Mouse (Mus musculus) C2C12 (cell line): Measurements from ENCODE around the gene Foxi1. TPM values are rescaled to one million over a fixed set of nuclear protein-coding genes. Genes with fewer than 3 reads are reported as not detected.

Source experiments
- H3K27me3 ChIP-seq: one replicate; pipeline ENCODE4 v1.6.1; 2011; ENCODE audit not compliant: control insufficient read depth, insufficient read depth, insufficient read length
- H3K36me3 ChIP-seq: one replicate; pipeline ENCODE4 v1.6.1; 2011; ENCODE audit not compliant: control insufficient read depth, insufficient read depth
- H3K4me3 ChIP-seq: one replicate; pipeline ENCODE4 v1.5.1; 2011; ENCODE audit warnings: mild to moderate bottlenecking, control low read depth; ENCODE audit not compliant: poor library complexity, insufficient read depth, severe bottlenecking
- H3K79me2 ChIP-seq: one replicate; pipeline ENCODE4 v1.6.1; 2011; ENCODE audit not compliant: control insufficient read depth, insufficient read depth
- H3K79me3 ChIP-seq: one replicate; pipeline ENCODE4 v1.6.1; 2011; ENCODE audit warnings: low read depth, control low read depth
- H3ac ChIP-seq: one replicate; pipeline ENCODE3; 2011; ENCODE audit warnings: low read depth; ENCODE audit not compliant: control insufficient read depth, insufficient read length
- CEBPB ChIP-seq: IDR thresholded peaks from one replicate; pipeline ENCODE4 v1.6.1; 2011; ENCODE audit warnings: low read depth, mild to moderate bottlenecking, control low read depth, moderate library complexity
- CTCF ChIP-seq: IDR thresholded peaks from one replicate; pipeline ENCODE4 v1.5.1; 2011; ENCODE audit not compliant: control insufficient read depth, insufficient read depth, insufficient read length
- FOSL1 ChIP-seq: IDR thresholded peaks from one replicate; pipeline ENCODE4 v1.8.0; 2011; ENCODE audit warnings: mild to moderate bottlenecking, low read length; ENCODE audit not compliant: poor library complexity, insufficient read depth, severe bottlenecking
- MAX ChIP-seq: IDR thresholded peaks from one replicate; pipeline ENCODE4 v1.6.1; 2011; ENCODE audit warnings: mild to moderate bottlenecking, control low read depth
- MYOD1 ChIP-seq: IDR thresholded peaks from one replicate; pipeline ENCODE4 v1.6.1; 2011; ENCODE audit warnings: low read depth; ENCODE audit not compliant: control insufficient read depth, insufficient read length
- MYOG ChIP-seq: IDR thresholded peaks from one replicate; pipeline ENCODE4 v1.6.1; 2011; ENCODE audit not compliant: control insufficient read depth, insufficient read length; ENCODE audit errors: extremely low read depth
- USF1 ChIP-seq: IDR thresholded peaks from one replicate; pipeline ENCODE4 v1.6.1; 2011; ENCODE audit warnings: low read depth, mild to moderate bottlenecking, control low read depth, moderate library complexity
- polyA plus RNA-seq: library from polyadenylated mRNA; unstranded; fragments of >200 nt; fragmentation: generic; extraction: Trizol; gene quantifications from one replicate; pipeline ENCODE4 v1.2.1, GENCODE M21; 2012; ENCODE audit warnings: missing spikeins

Gene Foxi1
- polyA plus RNA-seq, 1 experiment = not detected

DNA sequence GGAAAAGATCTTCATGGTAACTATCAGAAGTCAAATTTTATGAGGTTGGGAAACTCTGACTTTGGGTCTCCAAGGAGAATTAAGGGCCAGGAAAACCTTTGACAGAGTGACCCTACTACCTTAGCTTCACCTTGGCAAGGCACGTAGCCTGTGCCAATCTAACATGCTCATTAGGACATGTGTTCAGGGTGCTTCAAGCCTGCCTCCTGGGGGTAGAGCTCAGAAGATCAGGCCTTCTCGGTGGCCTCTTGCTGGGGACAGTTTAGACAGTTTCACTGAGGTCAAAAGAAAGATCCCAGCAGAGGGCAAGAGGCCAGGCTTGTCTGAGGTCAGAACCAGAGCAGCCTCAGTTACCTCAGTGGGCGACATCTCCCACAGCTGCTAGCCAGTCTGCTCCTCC lies 14.2 kb downstream of the Foxi1 start:
- H3K4me3 ChIP-seq = no peak overlapping the region
- no peaks in the 10 kb centered on the region for H3K79me2 ChIP-seq
- no peaks in the 10 kb centered on the region for H3K36me3 ChIP-seq
- H3K27me3 ChIP-seq = no peaks in the 10 kb centered on the region
- TF ChIP-seq CEBPB (no peak), MYOD1 (no peak)
- no peaks in the 10 kb centered on the region for H3K79me3 ChIP-seq
- H3ac ChIP-seq = no peak overlapping the region

DNA sequence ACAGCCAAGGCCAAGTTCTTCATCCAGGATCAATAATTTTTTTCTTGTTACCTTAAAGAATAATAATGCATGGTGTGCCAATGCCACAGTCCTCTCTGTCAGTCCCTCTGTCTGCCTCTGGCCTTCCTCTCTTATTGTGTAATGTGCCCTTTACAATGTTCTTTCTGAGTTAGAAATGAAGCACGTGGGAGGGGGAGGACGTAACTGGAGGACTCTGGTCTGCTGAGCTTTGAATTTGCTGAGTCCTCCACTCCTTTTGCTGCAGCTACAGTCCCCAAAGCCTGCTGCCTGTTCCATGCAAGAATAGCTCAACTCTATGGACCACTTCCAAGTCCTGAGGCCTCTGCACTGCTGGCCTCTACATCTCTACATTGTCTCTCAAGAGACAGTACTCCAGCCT lies 23.6 kb downstream of the Foxi1 start:
- no peaks in the 10 kb centered on the region for H3K36me3 ChIP-seq
- H3ac ChIP-seq = no peak overlapping the region
- no peaks in the 10 kb centered on the region for H3K79me2 ChIP-seq
- TF ChIP-seq USF1 = no peak
- H3K4me3 ChIP-seq = no peak overlapping the region
- H3K79me3 ChIP-seq = no peaks in the 10 kb centered on the region
- H3K27me3 ChIP-seq = no peaks in the 10 kb centered on the region

DNA sequence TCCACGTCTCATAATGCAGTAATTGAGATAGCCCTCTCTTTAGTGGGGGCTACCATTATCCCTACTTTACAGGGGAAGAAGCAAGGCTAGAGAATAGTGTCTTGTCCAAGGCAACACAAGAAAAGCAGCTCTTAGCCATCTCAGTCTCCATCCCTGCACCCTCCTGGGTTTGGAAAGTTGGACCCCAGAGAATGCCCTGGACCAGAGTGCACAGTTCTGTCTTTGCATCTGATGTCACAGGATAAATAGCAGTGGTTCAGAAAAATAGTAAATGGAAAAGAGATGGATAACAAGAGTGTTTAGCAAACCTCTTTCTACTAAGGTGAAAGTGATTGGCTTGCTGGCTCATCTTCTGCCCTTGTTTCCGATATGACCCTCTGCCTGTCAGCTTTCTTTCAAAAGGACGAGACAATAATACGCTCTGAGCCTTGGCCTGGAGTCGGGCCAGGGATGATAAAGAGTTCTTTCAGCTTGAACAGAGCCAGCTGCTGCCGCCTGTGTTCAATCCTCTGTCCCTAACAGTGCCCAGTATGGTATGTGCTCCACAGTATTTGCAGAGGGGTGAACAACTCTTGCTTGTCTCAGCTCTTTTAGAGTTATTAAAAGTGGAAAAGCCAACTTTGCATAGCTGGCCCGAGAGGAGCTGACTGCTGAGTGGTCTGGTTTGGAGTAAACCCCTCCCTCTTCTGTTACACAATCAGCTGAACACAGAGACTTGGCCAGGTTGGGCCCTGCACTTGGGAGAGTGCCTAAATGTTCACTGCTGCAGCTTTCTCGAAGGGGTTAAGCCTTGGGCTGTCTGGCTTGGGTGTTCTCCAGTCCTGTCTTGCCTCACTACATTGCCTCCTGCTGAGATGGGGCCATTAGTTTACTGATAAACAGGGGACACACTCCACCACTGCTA lies 26.4 kb downstream of the Foxi1 start:
- Histone ChIP-seq H3K36me3 (no peaks in the 10 kb centered on the region), H3K27me3 (no peaks in the 10 kb centered on the region), H3K79me2 (no peaks in the 10 kb centered on the region), H3K4me3 (no peak overlapping the region), H3ac (no peak overlapping the region), H3K79me3 (no peaks in the 10 kb centered on the region)
- TF ChIP-seq USF1 (no peak), MYOD1 (no peak), CEBPB (no peak), CTCF (no peak)

DNA sequence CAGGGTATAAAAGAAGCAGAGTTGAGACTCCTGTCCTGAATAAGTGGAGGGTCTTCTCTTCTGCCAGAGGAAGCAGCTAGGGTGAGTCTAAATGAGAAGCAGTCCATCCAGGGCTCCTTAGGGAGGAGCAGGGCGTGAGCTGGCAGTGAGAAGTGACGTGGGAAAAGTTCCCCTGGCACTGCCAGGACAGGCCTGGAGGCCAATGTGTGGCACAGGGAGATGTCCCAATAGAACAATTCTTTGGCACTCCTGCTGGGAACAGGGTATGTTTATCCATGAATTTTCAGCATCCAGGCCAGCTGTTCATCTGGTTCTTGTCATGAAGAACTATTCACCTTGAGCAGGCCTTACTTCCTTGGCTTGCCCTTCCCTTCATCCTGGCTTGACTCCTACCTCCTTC lies 29.1 kb downstream of the Foxi1 start:
- H3K27me3 ChIP-seq = no peaks in the 10 kb centered on the region
- no peaks in the 10 kb centered on the region for H3K36me3 ChIP-seq
- TF ChIP-seq MYOG (no peak), MAX (no peak), CEBPB (no peak), FOSL1 (no peak), USF1 (no peak), MYOD1 (no peak), CTCF (no peak)
- no peak overlapping the region for H3ac ChIP-seq
- no peaks in the 10 kb centered on the region for H3K79me2 ChIP-seq
- H3K4me3 ChIP-seq = no peak overlapping the region
- no peaks in the 10 kb centered on the region for H3K79me3 ChIP-seq

DNA sequence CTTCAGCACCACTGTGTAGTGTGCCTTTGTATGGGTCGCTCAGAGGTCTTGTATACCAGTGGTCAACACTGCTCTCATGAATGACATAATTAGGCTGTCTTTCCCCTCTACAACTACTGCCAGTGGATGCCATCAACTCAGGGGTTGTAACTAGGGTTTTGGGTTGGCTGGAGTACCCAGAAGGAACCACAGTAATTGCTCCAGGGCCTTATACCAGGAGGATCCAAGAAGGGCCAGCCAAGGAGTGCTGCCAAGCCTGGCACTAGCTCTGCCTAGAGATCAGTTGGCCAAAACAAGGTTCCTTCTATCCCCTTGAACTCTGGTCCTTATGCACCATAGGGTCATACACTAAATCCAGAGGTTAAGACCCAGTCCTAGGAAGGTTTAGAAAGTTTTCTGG lies 31.5 kb downstream of the Foxi1 start:
- H3K79me3 ChIP-seq = no peaks in the 10 kb centered on the region
- H3K79me2 ChIP-seq = no peaks in the 10 kb centered on the region
- no peaks in the 10 kb centered on the region for H3K36me3 ChIP-seq
- no peak overlapping the region for H3ac ChIP-seq
- no peak for TF ChIP-seq MYOG
- no peak for TF ChIP-seq FOSL1
- no peak for TF ChIP-seq MAX
- no peak for TF ChIP-seq MYOD1
- TF ChIP-seq USF1 = no peak
- no peak for TF ChIP-seq CTCF
- no peak for TF ChIP-seq CEBPB
- H3K27me3 ChIP-seq = no peaks in the 10 kb centered on the region
- no peak overlapping the region for H3K4me3 ChIP-seq

DNA sequence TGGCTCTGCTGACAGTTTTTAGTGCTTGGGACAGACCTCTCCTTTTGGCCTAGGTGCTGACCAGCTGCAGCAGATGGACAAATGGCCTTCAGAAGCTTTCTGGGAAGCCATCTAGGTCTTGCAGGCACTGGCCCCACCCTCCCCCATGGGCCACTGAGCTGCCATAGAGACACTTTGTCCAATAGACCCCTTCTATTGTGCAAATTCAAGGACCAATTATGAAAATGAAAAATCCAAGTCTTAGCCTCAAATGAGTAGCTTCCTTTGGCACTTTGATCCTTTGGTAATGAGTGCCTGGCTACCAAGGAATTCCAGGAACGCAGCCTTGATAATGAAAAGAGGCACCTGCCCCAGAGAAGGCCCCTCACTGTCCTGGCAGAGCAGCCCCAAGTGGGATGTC lies 36.7 kb downstream of the Foxi1 start:
- no peaks in the 10 kb centered on the region for H3K36me3 ChIP-seq
- no peak overlapping the region for H3ac ChIP-seq
- no peaks in the 10 kb centered on the region for H3K27me3 ChIP-seq
- H3K79me2 ChIP-seq = no peaks in the 10 kb centered on the region
- no peaks in the 10 kb centered on the region for H3K79me3 ChIP-seq
- no peak overlapping the region for H3K4me3 ChIP-seq
- TF ChIP-seq CTCF (no peak), MAX (no peak), USF1 (no peak), CEBPB (no peak), FOSL1 (no peak), MYOG (no peak), MYOD1 (no peak)
